Mouse (Mus musculus): ENCODE data around the gene Cacnb2. TPM values are rescaled to one million over a fixed set of nuclear protein-coding genes. Genes with fewer than 3 reads are reported as not detected.

The Cacnb2 gene
- polyA plus RNA-seq, 1 experiment from 2014 or later = 11.0 TPM

- Histone ChIP-seq H3K27me3 (replicated peaks) (no peaks in the 10 kb centered on the region), H3K9me3 (replicated peaks) (no peaks in the 10 kb centered on the region), H3K9ac (no peak overlapping the region), H3K36me3 (no peaks in the 10 kb centered on the region), H3K4me1 (replicated peaks) (peaks cover 27% of the 10 kb centered on the region), H3K27ac (ENCODE audit: poor library complexity, severe bottlenecking) (no peak overlapping the region), H3K4me2 (no peak overlapping the region), H3K4me3 (no peak overlapping the region)
- no peak for ATAC-seq (ENCODE audit: insufficient number of reproducible peaks, low FRiP score)
- WGBS = 61% methylated on average over 2 of the region's 2 CpGs
Observed at GRCm38 (mm10) chr2:14831308-14831707, 228.4 kb downstream of the Cacnb2 start.

DNA sequence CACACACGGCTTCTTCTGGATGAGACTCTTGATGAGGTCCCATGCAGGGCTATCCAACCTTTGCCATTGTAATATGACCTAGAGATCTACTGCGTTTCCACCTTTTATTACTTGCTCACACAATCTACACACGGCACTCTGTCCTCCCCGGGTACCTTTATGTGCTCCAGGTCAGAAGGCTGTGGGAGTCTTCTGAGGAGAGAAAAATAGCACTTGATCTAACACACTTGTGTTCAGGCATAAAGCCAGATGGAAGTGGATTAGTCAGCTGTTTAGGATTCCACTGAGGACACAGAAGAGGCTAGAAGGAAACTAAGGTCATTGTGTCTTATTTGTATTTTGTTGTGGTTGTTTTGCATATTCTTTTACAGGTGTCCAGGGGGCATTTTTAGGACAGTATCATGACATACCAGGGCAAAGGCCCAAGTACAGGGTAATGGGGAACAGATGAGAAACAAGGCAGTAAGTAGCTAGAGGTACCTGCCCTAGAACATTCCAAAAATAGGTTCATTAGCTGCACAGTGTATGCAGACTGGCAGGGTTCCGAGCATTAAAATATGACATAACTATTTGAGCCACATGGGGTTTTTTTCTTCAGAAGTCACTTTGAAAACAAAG is 231.9 kb downstream of the Cacnb2 start:
- Histone ChIP-seq H3K36me3 (no peaks in the 10 kb centered on the region), H3K4me2 (no peak overlapping the region), H3K27ac (ENCODE audit: poor library complexity, severe bottlenecking) (peak overlapping the region; percentile 54; the same call in 1 of the 2 replicates), H3K4me3 (no peak overlapping the region), H3K27me3 (replicated peaks) (no peaks in the 10 kb centered on the region), H3K9ac (no peak overlapping the region), H3K4me1 (replicated peaks) (peaks cover 22% of the 10 kb centered on the region), H3K9me3 (replicated peaks) (no peaks in the 10 kb centered on the region)
- WGBS = 53% methylated on average over 5 of the region's 5 CpGs
- ATAC-seq (ENCODE audit: insufficient number of reproducible peaks, low FRiP score) = peak; percentile 48; the same call in 1 of the 2 replicates

DNA sequence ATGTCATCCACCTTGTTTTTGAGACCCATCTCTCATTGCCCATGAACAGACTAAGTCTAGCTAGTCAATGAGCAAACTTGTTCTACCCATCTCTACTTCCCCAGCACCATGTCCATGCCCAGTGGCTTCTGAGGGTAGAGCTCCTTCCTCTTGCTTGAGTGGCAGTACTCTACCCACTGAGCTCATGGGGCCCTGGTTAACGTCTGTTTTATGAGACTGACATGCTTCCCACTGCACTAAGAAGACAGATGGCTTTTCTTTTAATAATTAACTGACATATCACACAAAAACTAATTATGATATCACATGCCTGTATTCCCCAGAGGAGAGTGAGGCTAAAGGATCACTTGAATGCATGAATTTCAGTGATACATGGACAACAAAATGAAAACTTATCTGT is 238.4 kb downstream of the Cacnb2 start:
- Histone ChIP-seq H3K27ac (ENCODE audit: poor library complexity, severe bottlenecking) (no peak overlapping the region), H3K4me1 (replicated peaks) (peaks cover 12% of the 10 kb centered on the region), H3K4me3 (no peak overlapping the region), H3K9me3 (replicated peaks) (no peaks in the 10 kb centered on the region), H3K4me2 (no peak overlapping the region), H3K9ac (no peak overlapping the region), H3K27me3 (replicated peaks) (no peaks in the 10 kb centered on the region), H3K36me3 (no peaks in the 10 kb centered on the region)
- ATAC-seq (ENCODE audit: insufficient number of reproducible peaks, low FRiP score) = no peak
- 57% methylated on average over 1 of the region's 1 CpGs for WGBS

GRCm38 (mm10) chr2:14846727-14847126 is 243.8 kb downstream of the Cacnb2 start:
- Histone ChIP-seq H3K9ac (no peak overlapping the region), H3K27ac (ENCODE audit: poor library complexity, severe bottlenecking) (no peak overlapping the region), H3K4me3 (no peak overlapping the region), H3K4me2 (no peak overlapping the region), H3K4me1 (replicated peaks) (0 out of 2 replicates have a peak, but pooled peaks cover 3% of the 10 kb centered on the region), H3K9me3 (replicated peaks) (no peaks in the 10 kb centered on the region), H3K27me3 (replicated peaks) (no peaks in the 10 kb centered on the region), H3K36me3 (no peaks in the 10 kb centered on the region)
- no peak for ATAC-seq (ENCODE audit: insufficient number of reproducible peaks, low FRiP score)
- WGBS = 63% methylated on average over 1 of the region's 1 CpGs

GRCm38 (mm10) chr2:14847188-14847587 is 244.3 kb downstream of the Cacnb2 start:
- H3K4me2 ChIP-seq = no peak overlapping the region
- no peak overlapping the region for H3K9ac ChIP-seq
- H3K36me3 ChIP-seq = no peaks in the 10 kb centered on the region
- no peaks in the 10 kb centered on the region for H3K27me3 ChIP-seq (replicated peaks)
- no peak overlapping the region for H3K27ac ChIP-seq (ENCODE audit: poor library complexity, severe bottlenecking)
- no peak for ATAC-seq (ENCODE audit: insufficient number of reproducible peaks, low FRiP score)
- 72% methylated on average over 1 of the region's 1 CpGs for WGBS
- H3K9me3 ChIP-seq (replicated peaks) = no peaks in the 10 kb centered on the region
- H3K4me3 ChIP-seq = no peak overlapping the region
- H3K4me1 ChIP-seq (replicated peaks) = 0 out of 2 replicates have a peak, but pooled peaks cover 3% of the 10 kb centered on the region

- H3K9ac ChIP-seq = no peak overlapping the region
- H3K4me3 ChIP-seq = no peak overlapping the region
- H3K27ac ChIP-seq (ENCODE audit: poor library complexity, severe bottlenecking) = no peak overlapping the region
- H3K27me3 ChIP-seq (replicated peaks) = no peaks in the 10 kb centered on the region
- no peak for ATAC-seq (ENCODE audit: insufficient number of reproducible peaks, low FRiP score)
- no peaks in the 10 kb centered on the region for H3K36me3 ChIP-seq
- 0 out of 2 replicates have a peak, but pooled peaks cover 3% of the 10 kb centered on the region for H3K4me1 ChIP-seq (replicated peaks)
- WGBS = 93% methylated on average over 1 of the region's 1 CpGs
- H3K9me3 ChIP-seq (replicated peaks) = no peaks in the 10 kb centered on the region
- no peak overlapping the region for H3K4me2 ChIP-seq
Observed at GRCm38 (mm10) chr2:14850831-14851230, 247.9 kb downstream of the Cacnb2 start.

- Histone ChIP-seq H3K4me3 (no peak overlapping the region), H3K36me3 (no peaks in the 10 kb centered on the region), H3K9ac (no peak overlapping the region), H3K27ac (ENCODE audit: poor library complexity, severe bottlenecking) (no peak overlapping the region), H3K9me3 (replicated peaks) (no peaks in the 10 kb centered on the region), H3K4me2 (no peak overlapping the region), H3K27me3 (replicated peaks) (no peaks in the 10 kb centered on the region), H3K4me1 (replicated peaks) (0 out of 2 replicates have a peak, but pooled peaks cover 3% of the 10 kb centered on the region)
- 88% methylated on average over 1 of the region's 1 CpGs for WGBS
- no peak for ATAC-seq (ENCODE audit: insufficient number of reproducible peaks, low FRiP score)
Observed at GRCm38 (mm10) chr2:14851383-14851782, 248.5 kb downstream of the Cacnb2 start.

- no peaks in the 10 kb centered on the region for H3K27me3 ChIP-seq (replicated peaks)
Observed at GRCm38 (mm10) chr2:14854054-14854453, 251.2 kb downstream of the Cacnb2 start.

GRCm38 (mm10) chr2:14858301-14858700 is 255.4 kb downstream of the Cacnb2 start:
- H3K9ac ChIP-seq = no peak overlapping the region
- no peak overlapping the region for H3K4me3 ChIP-seq
- no peak overlapping the region for H3K27ac ChIP-seq (ENCODE audit: poor library complexity, severe bottlenecking)
- WGBS = 85% methylated on average over 1 of the region's 1 CpGs
- H3K27me3 ChIP-seq (replicated peaks) = no peaks in the 10 kb centered on the region
- H3K4me1 ChIP-seq (replicated peaks) = peaks cover 5% of the 10 kb centered on the region
- H3K9me3 ChIP-seq (replicated peaks) = no peaks in the 10 kb centered on the region
- no peaks in the 10 kb centered on the region for H3K36me3 ChIP-seq
- no peak for ATAC-seq (ENCODE audit: insufficient number of reproducible peaks, low FRiP score)
- H3K4me2 ChIP-seq = no peak overlapping the region

More at GRCm38 (mm10) chr2:14854054-14854453, 251.2 kb downstream of the Cacnb2 start:
- peaks cover 3% of the 10 kb centered on the region; the same call in 1 of the 2 replicates for H3K4me1 ChIP-seq (replicated peaks)
- 88% methylated on average over 2 of the region's 2 CpGs for WGBS
- no peaks in the 10 kb centered on the region for H3K9me3 ChIP-seq (replicated peaks)
- H3K9ac ChIP-seq = no peak overlapping the region
- H3K4me2 ChIP-seq = no peak overlapping the region
- ATAC-seq (ENCODE audit: insufficient number of reproducible peaks, low FRiP score) = no peak
- H3K4me3 ChIP-seq = no peak overlapping the region
- no peak overlapping the region for H3K27ac ChIP-seq (ENCODE audit: poor library complexity, severe bottlenecking)
- H3K36me3 ChIP-seq = no peaks in the 10 kb centered on the region

- Histone ChIP-seq H3K9ac (no peak overlapping the region), H3K27ac (ENCODE audit: poor library complexity, severe bottlenecking) (no peak overlapping the region), H3K4me3 (no peak overlapping the region), H3K36me3 (no peaks in the 10 kb centered on the region), H3K9me3 (replicated peaks) (no peaks in the 10 kb centered on the region), H3K4me1 (replicated peaks) (peaks cover 5% of the 10 kb centered on the region), H3K4me2 (no peak overlapping the region), H3K27me3 (replicated peaks) (no peaks in the 10 kb centered on the region)
- no peak for ATAC-seq (ENCODE audit: insufficient number of reproducible peaks, low FRiP score)
- 84% methylated on average over 3 of the region's 3 CpGs for WGBS
Observed at GRCm38 (mm10) chr2:14860350-14860749, 257.5 kb downstream of the Cacnb2 start.

GRCm38 (mm10) chr2:14861613-14862012 is 258.7 kb downstream of the Cacnb2 start:
- Histone ChIP-seq H3K27me3 (replicated peaks) (no peaks in the 10 kb centered on the region), H3K4me3 (no peak overlapping the region), H3K36me3 (no peaks in the 10 kb centered on the region), H3K4me2 (no peak overlapping the region), H3K4me1 (replicated peaks) (peaks cover 5% of the 10 kb centered on the region), H3K9me3 (replicated peaks) (no peaks in the 10 kb centered on the region), H3K9ac (no peak overlapping the region), H3K27ac (ENCODE audit: poor library complexity, severe bottlenecking) (no peak overlapping the region)
- ATAC-seq (ENCODE audit: insufficient number of reproducible peaks, low FRiP score) = no peak
- WGBS = 27% methylated on average over 2 of the region's 2 CpGs

DNA sequence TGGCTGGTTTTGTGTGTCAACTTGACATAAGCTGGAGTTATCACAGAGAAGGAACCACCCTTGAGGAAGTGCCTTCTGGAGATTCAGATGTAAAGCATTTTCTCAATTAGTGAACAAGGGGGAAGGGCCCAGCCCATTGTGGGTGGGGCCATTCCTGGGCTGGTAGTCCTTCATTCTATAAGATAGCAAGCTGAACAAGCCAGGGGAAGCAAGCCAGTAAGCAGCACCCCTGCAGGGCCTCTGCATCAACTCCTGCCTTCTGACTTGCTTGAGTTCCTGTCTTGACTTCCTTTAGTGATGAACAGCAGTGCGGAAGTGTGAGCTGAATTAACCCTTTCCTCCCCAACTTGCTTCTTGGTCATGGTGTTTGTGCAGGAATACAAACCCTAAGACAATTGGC is 260.1 kb downstream of the Cacnb2 start:
- Histone ChIP-seq H3K9ac (no peak overlapping the region), H3K27ac (ENCODE audit: poor library complexity, severe bottlenecking) (no peak overlapping the region), H3K36me3 (no peaks in the 10 kb centered on the region), H3K27me3 (replicated peaks) (no peaks in the 10 kb centered on the region), H3K4me3 (no peak overlapping the region), H3K9me3 (replicated peaks) (no peaks in the 10 kb centered on the region), H3K4me1 (replicated peaks) (peaks cover 5% of the 10 kb centered on the region), H3K4me2 (no peak overlapping the region)
- no peak for ATAC-seq (ENCODE audit: insufficient number of reproducible peaks, low FRiP score)
- 44% methylated on average over 1 of the region's 1 CpGs for WGBS
